Mouse (Mus musculus) myocyte (in vitro differentiated cells): ENCODE measurements around the gene Ninj2.

Source experiments
- CEBPB ChIP-seq: IDR thresholded peaks from 2 replicates; pipeline ENCODE4 v1.6.1; 2011; ENCODE audit warnings: mild to moderate bottlenecking, moderate library complexity; ENCODE audit not compliant: poor library complexity, insufficient read depth, severe bottlenecking
- E2F4 ChIP-seq: IDR thresholded peaks from one replicate; pipeline ENCODE4 v1.6.1; 2011; ENCODE audit warnings: mild to moderate bottlenecking, control low read depth, moderate library complexity; ENCODE audit not compliant: insufficient read depth
- MAX ChIP-seq: IDR thresholded peaks from one replicate; pipeline ENCODE4 v1.6.1; 2011; ENCODE audit warnings: low read depth, mild to moderate bottlenecking, control low read depth
- MYOD1 ChIP-seq, 3 experiments: IDR thresholded peaks; one replicate each; pipeline ENCODE4 v1.6.1; 2011; ENCODE audit warnings: control low read depth in 2 of 3, low read depth in 2 of 3, mild to moderate bottlenecking in 2 of 3, moderate library complexity in 1 of 3; ENCODE audit not compliant: insufficient read length in 2 of 3, control insufficient read depth in 1 of 3
- POLR2A ChIP-seq: IDR thresholded peaks from one replicate; pipeline ENCODE4 v1.6.1; 2011; ENCODE audit warnings: low read depth, mild to moderate bottlenecking, control low read depth, moderate library complexity; ENCODE audit not compliant: insufficient read length
- REST ChIP-seq: IDR thresholded peaks from one replicate; pipeline ENCODE4 v1.6.1; 2011; ENCODE audit warnings: mild to moderate bottlenecking, control low read depth, moderate library complexity; ENCODE audit not compliant: insufficient read depth, insufficient read length
- SRF ChIP-seq: IDR thresholded peaks from one replicate; pipeline ENCODE4 v1.6.1; 2011; ENCODE audit warnings: low read depth; ENCODE audit not compliant: control insufficient read depth, insufficient read length
- TCF12 ChIP-seq: IDR thresholded peaks from one replicate; pipeline ENCODE4 v1.6.1; 2011; ENCODE audit warnings: mild to moderate bottlenecking, control low read depth; ENCODE audit not compliant: poor library complexity, insufficient read depth, severe bottlenecking
- TCF3 ChIP-seq: IDR thresholded peaks from one replicate; pipeline ENCODE4 v1.6.1; 2011; ENCODE audit warnings: low read depth, control low read depth; ENCODE audit not compliant: insufficient read length
- USF1 ChIP-seq: IDR thresholded peaks from one replicate; pipeline ENCODE4 v1.6.1; 2011; ENCODE audit warnings: low read depth, mild to moderate bottlenecking, control low read depth, moderate library complexity

DNA sequence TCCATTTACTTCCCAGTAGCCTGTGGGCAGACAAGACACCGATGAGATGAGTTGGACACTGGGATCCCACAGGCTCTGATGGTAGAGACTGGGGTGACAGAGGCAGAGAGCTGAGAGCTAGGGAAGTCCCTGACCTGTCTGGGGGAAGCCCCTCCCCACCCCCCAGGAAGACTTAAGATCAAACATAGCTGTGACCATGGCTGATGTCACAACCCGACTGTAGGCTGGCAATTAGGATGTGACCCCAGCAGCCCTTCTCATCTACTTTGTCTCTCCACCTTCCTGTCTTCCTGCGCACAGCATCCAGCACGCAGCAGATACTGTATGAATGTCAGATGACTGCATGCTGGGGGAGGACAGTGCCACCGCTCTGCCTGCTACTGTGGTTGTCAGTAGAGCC lies 113.4 kb downstream of the Ninj2 start:
- TF ChIP-seq POLR2A (no peak), CEBPB (no peak), E2F4 (no peak), MYOD1 (IDR thresholded peaks at IDR 0.05; ENCODE audit: control insufficient read depth in 1 of 3, insufficient read length in 2 of 3, low read depth in 2 of 3) (no peak), USF1 (no peak), REST (no peak), TCF12 (no peak), TCF3 (no peak), MAX (no peak), SRF (no peak)
